Mouse (Mus musculus) right cerebral cortex, postnatal 10 days (tissue): Measurements from ENCODE around the gene Rem1.

Experiments used
- DNase-seq, 2 experiments: peaks; one replicate each; pipeline ENCODE4 v3.0.0; 2021; ENCODE audit warnings: low spot score in 2 of 2

Gene Rem1

GRCm38 (mm10) chr2:152675252-152675791 lies 48.6 kb downstream of the Rem1 start:
- no peak for DNase-seq

- DNase-seq = peak; percentile 64 to 65
Observed at GRCm38 (mm10) chr2:152678302-152678701, 51.6 kb downstream of the Rem1 start.

DNA sequence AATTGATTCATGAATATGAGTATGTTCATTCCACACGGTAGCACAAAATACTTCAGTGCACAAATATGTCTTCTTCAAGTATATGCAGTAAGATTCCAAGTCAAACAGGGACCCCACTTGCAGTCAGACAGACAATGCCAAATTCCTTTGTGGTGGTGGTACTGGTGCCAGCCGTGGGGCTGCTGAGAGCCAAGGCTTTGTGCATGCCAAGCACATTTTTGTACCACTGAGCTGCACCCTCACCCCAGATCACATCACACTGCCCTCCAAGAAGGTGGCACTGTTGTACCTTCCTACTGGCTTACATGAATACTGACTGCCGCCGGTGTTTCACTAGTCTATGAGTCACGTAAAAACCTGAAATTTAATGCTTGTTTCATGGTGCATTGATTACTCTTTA lies 52.2 kb downstream of the Rem1 start:
- no peak for DNase-seq

GRCm38 (mm10) chr2:152679701-152680355 lies 53.1 kb downstream of the Rem1 start:
- no peak for DNase-seq

- DNase-seq = no peak
Observed at GRCm38 (mm10) chr2:152683086-152683485, 56.3 kb downstream of the Rem1 start.
